Mouse (Mus musculus): Measurements from ENCODE around the gene Tfpi2.
A peak's percentile ranks its signal among the peaks of the same experiment; 100 is the strongest.

Gene Tfpi2

GRCm38 (mm10) chr6:3988750-3989149 is at the start of gene Tfpi2:
Tfpi2 (minus strand) TSS chr6:3988919.
- peak; percentile 34 for DNase-seq

GRCm38 (mm10) chr6:4030956-4031355 is 42.2 kb upstream of the Tfpi2 start:
- DNase-seq = no peak

- no peak for DNase-seq
Measured at GRCm38 (mm10) chr6:4026367-4026766, 37.6 kb upstream of the Tfpi2 start.

GRCm38 (mm10) chr6:4022645-4023044 is 33.9 kb upstream of the Tfpi2 start:
- DNase-seq = peak; percentile 53

- peak; percentile 37 for DNase-seq
Measured at GRCm38 (mm10) chr6:4009548-4009947, 20.8 kb upstream of the Tfpi2 start.

GRCm38 (mm10) chr6:4008501-4009040 is 19.9 kb upstream of the Tfpi2 start:
- no peak for DNase-seq

GRCm38 (mm10) chr6:4004808-4005207 is 16.1 kb upstream of the Tfpi2 start:
- no peak for DNase-seq

GRCm38 (mm10) chr6:4003890-4004306 is 15.2 kb upstream of the Tfpi2 start, which contains the start of gene Gng11:
Gng11 (plus strand) TSS chr6:4003904.
- DNase-seq = peak; percentile 75

- DNase-seq = no peak
Measured at GRCm38 (mm10) chr6:4003445-4003844, 14.7 kb upstream of the Tfpi2 start.

- DNase-seq = no peak
Measured at GRCm38 (mm10) chr6:4000716-4001115, 12.0 kb upstream of the Tfpi2 start.

GRCm38 (mm10) chr6:3999296-3999695 is 10.6 kb upstream of the Tfpi2 start:
- DNase-seq = no peak

- no peak for DNase-seq
Measured at GRCm38 (mm10) chr6:3998089-3998488, 9.4 kb upstream of the Tfpi2 start.

- no peak for DNase-seq
Measured at GRCm38 (mm10) chr6:3993492-3993891, 4.8 kb upstream of the Tfpi2 start, which contains the start of gene Gngt1. Gngt1 (plus strand) TSS chr6:3993792.

GRCm38 (mm10) chr6:3982661-3983284 is 5.9 kb downstream of the Tfpi2 start:
- no peak for DNase-seq

GRCm38 (mm10) chr6:3973679-3974078 is 15.0 kb downstream of the Tfpi2 start:
- DNase-seq = no peak

- peak; percentile 11 for DNase-seq
Measured at GRCm38 (mm10) chr6:3967676-3968626, 20.8 kb downstream of the Tfpi2 start.

GRCm38 (mm10) chr6:3954969-3955368 is 33.8 kb downstream of the Tfpi2 start:
- DNase-seq = no peak

GRCm38 (mm10) chr6:3936140-3936714 is 52.5 kb downstream of the Tfpi2 start:
- DNase-seq = no peak

GRCm38 (mm10) chr6:3935606-3936005 is 53.1 kb downstream of the Tfpi2 start:
- DNase-seq = peak; percentile 9

- DNase-seq = no peak
Measured at GRCm38 (mm10) chr6:3935048-3935447, 53.7 kb downstream of the Tfpi2 start.

GRCm38 (mm10) chr6:3926140-3926539 is 62.6 kb downstream of the Tfpi2 start:
- no peak for DNase-seq

- no peak for DNase-seq
Measured at GRCm38 (mm10) chr6:3922870-3923269, 65.8 kb downstream of the Tfpi2 start.

- no peak for DNase-seq
Measured at GRCm38 (mm10) chr6:3916015-3916414, 72.7 kb downstream of the Tfpi2 start.
